Mouse (Mus musculus) retina, embryonic 14.5 days (tissue): Measurements from ENCODE around the gene Apba1.

Experiments
- DNase-seq: peaks from one replicate; pipeline ENCODE4 v3.0.0-alpha.2; 2015; ENCODE audit warnings: low spot score

Gene Apba1

DNA sequence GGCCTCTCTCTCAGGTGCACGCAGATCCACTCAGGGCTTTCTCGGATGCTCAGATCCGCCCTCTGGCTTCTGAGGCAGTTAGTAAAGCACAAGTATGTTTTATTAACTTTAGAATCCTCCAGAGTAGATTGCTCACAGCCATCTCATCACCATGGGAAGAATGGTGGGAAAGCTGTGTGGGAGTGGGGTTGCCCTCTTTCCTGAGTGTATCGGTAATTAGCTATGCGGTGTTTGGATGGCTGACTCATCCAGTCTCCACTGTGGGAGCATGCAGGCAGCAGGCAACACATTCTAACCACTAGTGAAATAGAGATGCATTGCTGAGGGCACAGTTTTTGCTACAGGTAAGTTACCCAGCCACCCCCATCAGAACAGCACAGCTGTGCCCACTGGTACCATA lies 172.1 kb downstream of the Apba1 start:
- no peak for DNase-seq

DNA sequence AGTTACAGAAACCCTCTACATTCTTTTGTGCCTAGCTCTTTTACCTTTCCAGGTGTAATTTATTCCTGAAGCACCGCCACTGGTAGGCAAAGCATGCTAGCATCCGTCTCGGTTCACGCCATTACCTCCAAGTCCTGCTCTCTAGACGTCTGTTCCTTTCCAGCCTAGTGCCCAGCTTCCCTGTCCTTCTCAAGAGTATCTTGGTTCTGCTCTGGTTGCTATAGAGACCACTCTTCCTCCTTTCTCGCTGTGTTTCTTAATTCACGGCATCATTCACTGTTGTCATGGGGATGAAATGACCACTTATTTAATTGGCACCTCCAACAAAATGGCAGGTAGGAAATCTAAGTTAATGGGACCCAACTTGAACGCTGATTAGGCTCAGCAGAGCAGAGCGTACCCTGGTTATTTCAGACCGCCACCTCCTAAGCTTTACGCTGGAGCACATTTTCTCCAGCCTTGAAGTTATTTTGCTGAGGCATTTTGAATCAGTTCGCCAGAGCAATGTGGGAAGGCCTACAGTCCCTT lies 182.8 kb downstream of the Apba1 start:
- DNase-seq, result no peak

DNA sequence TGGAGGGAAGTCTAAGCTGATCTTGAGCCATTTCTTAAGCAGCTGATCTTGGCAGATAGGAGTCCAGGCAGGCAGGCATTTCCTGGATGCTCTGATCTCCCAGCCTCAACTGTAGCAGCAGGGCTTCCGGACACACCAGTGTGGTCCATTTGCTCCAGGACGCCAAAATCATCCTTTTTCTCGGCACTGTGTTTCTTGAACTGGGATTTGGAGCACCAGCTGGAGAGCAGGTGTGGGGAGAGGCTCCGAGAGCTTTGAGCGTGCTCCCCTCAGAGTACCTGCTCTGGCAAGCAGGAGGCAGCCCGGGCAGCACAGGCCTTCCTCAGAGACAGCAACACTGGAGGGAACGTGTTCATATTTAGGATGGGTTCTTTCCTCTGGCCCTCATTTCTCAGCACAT lies 184.2 kb downstream of the Apba1 start:
- no peak for DNase-seq

DNA sequence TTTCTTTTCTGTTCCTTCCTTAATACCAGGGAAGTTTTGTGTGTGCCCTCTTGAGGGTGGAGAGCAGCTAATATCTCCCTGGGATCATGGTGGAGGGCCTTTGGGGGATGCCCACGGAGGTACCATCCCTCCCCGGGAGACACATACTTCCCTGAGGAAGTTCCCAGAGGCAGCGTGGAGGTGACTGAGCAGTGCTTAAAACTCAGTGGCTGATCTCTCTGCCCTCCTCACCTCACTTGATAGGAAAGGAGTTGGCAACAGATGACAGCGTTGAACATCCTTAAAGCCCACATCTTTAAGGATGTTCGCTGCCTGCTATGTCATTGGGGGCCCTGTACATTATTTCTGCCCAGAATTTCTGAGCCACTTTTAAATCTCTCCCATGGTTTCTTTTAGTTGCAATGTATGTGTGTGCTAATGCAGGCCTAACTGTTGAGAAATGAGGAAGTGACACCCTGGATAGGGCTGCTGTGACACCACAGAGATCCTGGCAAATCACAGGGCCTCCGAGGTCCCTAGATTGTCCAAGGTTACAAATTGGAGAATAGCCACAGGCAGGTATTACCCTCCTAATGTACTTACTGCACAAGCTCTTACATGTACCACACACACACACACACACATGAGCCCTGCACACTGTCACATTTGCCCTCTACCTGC lies 187.5 kb downstream of the Apba1 start:
- DNase-seq, result no peak

DNA sequence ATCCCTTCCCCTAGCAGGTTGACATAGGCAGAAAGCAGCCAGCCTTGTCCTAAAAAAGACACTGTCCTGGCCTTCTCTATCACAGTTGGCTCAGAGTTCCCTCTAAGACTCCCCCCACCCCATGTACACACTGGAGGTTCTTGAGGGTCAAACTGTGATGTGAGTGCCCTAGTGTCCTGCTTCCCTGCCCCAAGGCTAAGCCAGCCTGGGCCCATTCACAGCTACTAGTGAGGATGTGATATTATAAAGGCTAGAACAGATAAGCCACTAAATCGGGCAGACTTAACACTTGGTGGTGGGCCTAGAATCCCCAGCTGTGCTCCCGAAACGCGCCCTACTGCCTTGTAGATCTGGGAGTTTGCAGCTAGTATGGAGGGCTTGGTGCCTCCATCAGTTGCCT lies 188.1 kb downstream of the Apba1 start:
- DNase-seq, result no peak

DNA sequence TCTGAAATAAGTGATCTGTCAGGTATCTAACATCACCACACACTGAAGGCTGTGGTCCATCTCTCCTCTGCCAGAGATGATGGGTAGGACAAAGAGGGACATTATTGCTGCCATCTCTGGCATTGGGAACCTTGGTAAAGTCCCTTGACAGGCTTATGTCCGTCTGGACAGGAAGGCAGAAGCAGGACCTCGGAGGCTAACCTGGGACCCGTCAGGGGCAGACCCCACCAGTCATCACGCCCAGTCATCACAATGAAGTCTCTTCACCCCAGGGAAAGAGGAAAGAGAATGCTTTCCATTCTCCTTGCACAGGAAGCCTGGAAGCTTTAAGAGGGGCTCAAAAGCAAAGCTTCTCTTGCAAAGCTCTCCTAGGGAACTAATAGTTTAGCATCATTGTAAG lies 189.2 kb downstream of the Apba1 start:
- no peak for DNase-seq

DNA sequence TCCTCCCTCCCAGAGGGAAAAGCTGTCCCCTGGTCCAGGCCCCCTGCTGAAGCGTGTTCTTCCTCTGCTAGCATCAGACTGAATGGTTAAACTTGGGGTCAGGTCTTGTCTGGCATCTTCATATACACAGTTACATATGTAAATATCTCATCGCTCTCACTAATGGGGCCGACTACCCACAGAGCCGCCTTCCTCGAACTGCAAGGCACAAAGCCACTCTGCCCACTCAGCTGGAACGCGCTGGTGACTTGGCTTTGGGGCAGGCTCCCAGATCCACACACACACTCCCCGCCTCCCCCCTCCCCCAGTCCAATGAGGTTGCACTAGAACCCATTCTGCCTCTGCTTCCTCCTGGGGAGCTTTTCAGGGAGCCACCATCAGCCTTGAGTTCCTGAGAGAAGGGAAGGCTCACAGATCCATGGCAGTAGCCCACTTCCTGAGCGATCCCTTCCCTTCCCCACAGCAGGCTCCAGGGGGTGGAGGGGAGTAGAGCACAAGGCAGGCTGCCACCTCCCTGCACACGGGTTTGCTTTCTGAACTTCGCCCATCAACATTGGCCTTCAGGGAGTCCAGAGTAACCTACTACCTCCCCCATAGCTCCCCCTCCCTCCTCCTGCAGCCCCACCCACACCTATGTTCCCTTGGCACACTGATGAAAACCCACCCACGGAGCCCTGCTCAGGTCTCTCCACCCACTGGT lies 189.8 kb downstream of the Apba1 start:
- peak; percentile 45 for DNase-seq

DNA sequence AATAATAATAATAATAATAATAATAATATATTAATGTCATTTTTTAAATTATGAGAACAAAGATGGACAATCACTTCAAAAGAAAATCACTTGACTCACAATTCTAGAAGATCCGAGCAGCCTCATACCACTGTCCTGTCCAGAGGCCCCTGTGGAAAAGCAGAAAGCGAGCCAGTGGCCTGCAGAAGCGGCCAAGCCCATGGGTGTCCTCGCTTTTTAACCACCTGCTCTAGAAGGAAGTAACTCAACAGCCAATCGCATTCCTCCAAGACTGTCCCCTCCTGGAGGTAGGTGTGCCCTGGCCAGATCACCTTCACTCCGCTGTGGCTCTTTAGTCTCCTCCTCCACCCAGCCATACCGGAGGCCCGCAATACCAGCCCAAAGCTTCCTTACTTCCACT lies 196.8 kb downstream of the Apba1 start:
- DNase-seq, result no peak

DNA sequence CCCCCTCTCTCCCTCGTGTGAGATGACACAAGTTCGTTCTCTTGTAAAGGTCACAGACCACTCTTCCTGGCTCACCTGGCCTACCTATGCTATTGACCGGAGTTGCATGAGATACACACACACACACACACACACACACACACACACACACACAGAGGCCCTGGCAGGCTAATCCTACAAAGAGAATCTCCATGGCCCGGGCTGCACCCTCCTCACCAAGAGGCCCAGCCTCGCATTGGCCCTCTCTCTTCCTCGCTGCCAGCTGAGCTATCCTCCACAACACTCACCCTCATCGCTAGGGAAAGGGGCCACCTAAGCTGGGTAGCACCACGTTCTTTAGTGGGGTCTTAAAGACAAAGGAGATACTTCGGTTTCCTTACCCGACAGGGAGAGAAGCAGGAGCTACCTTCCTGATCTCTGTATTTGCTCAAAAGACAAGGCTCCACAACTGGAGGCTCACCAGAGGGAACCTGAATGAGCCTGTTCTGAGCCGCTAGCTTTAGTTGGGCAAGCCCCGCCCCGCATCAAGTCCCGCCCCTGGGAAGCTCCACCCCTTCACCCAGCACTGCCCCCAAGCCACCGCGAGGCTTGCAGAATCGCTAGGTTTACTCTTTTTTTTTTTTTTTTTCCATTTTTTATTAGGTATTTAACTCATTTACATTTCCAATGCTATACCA lies 197.8 kb downstream of the Apba1 start:
- DNase-seq, result peak; percentile 43

DNA sequence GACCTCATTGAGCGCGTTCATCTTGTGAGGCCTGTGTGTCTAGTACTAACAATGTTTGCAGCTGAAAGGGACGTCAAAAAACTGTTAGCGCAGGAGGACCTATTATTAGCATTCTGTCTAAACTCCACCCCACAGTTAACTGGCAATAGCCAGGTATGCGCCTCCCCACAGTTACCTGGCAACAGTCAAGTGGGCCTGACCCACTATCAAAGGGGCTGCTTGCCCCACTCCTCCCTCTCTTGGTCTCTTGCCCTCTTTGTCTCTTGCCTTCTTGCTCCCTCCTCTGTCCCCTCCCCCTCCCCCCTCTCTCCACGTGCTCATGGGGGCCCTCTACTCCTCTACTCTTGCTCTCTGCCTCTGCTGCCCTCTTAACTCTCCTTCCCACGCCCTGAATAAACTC lies 198.9 kb downstream of the Apba1 start:
- no peak for DNase-seq

DNA sequence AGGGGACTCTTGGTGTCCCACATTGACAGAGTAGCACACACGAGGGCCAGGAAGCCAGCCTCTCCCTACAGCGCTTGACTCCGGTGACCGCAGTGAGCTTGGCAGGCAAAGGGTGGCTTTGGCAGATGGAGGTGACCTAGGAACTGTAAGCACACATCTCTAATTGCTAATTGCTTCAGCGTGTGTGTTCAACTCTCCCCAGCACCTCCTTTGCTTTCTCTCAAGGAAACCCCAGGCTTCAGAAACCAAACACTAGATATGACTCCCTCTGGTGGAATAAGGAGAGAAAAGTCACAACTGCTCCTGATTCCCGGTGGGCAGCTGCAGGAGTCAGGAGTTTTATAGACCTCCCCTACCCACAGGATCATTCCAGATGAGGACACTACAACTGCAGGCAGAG lies 200.2 kb downstream of the Apba1 start:
- peak; percentile 63 for DNase-seq

DNA sequence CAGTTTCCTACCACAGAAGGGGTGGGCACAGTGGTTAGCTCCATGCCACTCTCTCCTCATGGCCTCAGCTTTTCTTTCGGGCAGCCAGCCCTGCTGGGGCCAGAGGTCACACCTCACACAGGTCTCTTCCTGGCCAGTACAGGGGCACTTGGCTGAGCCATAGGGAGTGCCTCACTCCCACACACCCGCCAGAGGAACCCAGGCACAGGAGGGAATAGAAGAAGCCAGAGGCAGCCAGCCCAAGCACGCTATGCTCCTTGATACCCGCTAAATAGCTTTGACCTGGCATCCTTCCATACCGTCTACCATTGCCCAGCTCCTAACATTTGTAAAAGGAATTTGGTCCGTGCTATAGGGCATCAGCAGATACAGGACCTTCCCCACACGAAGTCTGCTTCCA lies 201.2 kb downstream of the Apba1 start:
- no peak for DNase-seq

DNA sequence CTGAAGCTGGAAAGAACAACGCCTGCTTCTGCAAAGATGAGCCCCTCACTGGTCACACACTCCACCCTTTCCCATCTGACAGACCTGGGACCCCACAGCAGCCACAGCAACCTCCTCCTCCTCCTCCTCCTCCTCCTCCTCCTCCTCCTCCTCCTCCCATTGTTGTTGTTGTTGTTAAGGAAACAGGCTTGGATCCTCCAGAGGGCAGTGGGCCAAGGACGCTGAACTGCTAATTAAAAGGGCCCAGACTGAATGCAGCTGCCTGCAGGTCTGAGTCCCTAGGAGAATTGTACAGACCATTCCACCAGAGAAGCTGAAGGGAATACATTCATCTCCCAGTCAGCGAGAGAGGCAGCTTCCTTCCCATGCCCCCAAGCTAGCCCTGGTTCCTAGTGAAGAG lies 201.6 kb downstream of the Apba1 start:
- peak; percentile 43 for DNase-seq

DNA sequence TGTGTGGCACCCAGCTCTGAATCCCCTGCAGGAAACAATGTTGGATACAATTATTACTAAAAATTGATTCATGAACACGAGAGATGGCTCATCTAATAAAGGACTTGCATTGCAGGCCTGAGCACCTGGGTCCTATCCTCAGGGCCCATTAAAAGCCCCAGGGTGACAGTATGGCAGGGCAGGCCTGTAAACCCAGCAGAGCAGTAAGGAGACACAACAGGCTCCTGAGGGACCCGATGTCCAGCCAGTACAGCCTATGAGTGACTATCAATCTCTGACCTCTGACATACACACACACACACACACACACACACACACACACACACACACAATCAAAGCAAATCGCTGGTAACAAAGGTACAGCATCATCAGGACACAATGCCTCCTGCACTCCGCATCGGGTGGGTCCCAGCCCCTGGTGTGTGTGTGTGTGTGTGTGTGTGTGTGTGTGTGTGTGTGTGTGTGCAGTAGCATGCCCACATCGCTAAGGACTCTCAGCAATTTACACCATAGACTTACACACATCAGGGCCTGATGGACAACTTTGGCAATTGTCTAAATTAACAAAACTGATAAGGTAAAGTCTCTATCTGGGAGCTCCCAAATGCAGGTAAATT lies 202.3 kb downstream of the Apba1 start:
- no peak for DNase-seq

DNA sequence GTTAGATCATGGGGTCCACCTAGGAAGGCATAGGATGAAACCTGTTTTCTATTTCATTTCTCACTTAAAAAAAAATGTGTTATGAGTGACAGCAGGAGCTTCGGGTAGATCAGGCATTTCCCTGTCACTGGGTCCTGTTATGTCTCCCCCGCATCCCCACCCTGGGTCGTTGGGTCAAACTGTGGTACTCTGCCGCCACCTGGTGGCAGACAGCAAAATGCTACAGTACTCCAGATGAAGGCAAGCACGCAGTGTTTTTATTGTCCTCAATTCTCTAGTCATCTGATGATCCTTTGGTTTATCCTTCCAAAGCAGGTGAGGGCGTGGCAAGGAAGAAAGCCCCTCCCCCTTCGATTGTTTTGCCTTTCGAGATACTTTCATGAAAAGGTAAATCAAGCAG lies 202.8 kb downstream of the Apba1 start:
- peak; percentile 81 for DNase-seq

DNA sequence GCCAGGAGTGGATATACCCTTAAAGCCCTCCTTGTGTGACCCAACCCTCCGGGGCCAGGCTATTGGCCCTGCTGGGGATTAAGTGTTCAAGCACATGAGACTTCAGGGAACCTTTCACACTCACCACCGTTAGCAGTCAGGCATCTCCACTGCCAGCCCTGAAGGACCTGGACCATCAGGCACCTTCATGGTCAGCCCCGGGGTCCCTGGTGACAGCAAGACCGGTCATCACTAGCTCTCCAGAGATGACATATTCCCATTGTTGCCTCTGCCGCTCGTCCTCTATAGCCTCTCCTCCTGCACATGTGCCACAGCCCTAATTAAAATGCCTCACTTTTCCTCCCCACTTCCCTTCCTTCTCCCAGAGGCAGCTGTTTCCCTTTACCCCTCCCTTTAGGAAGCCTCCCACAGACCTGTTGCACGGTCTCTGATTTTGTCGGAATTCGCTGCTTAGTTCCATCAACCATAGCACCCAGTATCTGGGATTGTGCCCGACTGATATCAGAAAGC lies 205.8 kb downstream of the Apba1 start:
- no peak for DNase-seq

DNA sequence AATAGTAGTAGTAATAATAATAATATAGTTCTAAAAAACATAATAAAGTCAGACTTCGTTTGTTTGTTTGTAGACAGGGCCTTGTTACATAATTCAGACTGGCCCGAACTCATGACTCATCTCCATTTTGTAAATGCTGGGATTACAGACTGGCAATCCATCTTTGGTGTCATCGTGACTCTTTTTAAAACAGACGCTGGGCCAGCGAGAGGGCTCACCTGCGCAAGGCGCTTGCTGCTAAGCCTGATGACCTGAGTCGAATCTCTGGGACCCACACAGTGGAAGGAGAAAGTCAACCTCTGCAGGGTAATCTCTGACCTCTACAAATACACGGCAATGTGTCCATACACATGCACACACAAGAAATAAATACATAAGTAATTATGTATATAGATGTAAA lies 207.7 kb downstream of the Apba1 start:
- DNase-seq, result no peak

DNA sequence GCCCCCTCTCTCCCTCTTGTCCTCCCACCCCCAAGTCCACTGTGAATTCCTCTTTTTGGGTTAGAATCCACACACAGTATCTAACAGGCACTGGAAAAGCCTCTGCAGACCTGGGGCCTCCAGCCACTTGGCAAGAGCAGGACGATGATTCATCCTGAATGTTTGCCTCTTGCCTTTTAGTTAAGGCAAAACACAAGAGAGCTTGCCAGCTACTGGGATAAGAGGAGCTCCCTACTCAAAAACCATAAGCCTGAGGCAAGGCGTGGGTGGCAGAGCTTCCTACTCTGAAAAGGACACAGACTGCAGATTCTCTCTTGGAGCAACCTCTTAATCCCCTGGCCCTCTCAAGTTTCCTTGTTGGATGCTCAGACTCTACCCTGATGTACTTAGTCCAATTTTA lies 208.5 kb downstream of the Apba1 start:
- no peak for DNase-seq

DNA sequence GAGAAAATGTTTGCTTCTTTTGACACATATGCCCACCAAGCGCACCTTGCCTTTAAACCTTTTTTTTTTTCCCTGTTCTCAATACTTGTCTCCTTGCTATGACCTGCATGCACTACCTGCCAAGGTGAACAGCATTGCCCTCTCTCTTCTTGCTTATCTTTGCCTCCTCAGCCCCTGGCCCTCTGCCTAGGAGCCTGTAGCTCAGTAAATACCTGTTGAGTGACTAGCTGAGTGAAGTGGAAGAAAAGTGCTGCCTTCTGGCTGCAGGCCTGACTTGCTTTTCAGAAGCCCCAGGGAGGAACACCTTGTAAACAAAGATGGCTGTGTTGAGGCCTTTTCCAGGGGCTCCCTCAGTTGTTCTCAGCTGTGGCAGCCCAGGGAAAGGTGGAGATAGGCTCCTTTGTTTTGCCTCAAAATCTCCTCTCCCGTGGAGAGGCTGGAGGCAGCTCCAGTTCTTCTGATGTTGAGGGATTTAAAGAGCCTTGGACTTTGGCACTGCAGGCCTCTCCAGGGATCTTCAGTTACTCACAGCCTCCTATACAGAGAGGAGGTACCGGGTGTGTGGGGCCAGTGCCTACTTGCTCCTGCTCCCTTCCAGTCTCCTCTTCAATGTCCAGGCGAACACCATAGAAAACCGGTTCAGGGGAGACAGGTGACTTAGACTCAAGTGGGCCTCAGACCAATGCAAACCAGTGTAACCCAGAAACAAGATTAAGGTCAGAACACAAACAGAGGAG lies 209.6 kb downstream of the Apba1 start:
- no peak for DNase-seq

DNA sequence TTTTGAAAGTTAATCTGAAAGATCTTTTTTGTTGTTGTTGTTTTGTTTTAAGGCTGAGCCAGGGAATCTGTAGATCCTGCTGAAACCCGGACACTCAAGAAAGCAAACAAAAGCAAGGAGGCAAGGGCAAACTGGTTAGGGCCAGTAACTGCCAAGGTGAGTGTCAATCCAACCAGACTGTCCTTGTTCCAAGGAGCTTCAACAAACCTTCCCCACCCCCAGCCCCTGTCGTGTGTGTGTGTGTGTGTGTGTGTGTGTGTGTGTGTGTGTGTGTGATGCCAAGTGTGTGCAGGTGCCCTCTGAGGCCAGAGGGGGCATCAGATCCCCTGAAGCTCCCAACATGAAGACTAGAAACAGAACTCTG lies 210.2 kb downstream of the Apba1 start:
- no peak for DNase-seq

DNA sequence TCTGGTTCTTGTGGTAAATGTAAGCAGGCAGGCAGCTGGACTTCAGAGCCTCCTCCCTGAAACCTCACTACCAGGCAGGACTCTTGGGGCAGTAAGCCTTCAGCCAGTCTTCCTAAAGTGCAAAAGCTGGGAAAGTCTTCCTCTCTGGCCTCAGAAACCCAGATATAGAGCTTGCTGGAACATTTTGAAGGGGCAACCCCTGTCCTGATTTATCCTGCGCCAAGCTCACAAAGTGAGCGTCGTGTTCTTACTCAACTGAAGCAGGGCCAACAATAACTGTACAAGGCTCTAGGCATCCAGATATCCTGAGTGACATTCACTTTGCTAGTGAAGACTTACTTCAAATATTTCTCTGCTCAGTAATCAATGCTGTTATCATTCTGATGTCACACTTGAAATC lies 211.7 kb downstream of the Apba1 start:
- DNase-seq, result no peak

DNA sequence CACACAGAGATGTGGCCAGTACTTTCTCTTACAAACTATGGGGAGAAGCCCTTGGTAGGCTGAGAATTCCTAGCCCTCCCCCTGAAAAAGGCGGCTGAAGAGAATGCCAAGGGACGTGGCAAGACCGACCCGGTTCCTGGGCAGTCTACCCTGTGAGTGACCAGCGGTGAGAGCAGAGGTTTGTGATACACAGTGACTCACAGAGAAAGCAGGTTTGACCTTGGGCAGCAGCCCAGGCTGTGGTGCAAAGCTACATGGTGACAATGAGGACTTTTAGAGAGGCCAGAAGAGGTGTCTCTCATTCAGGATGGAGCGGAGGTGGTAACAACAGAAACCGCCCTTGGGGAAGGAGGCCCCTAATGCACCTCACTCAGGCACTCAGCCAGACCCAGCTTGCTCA lies 212.7 kb downstream of the Apba1 start:
- no peak for DNase-seq
